Mouse (Mus musculus): ENCODE measurements at regions not wholly inside any gene's neighbourhood (a gene's known extent, or its start where the extent isn't known, plus 50 kb on each side); places are given as distances from the start of the nearest gene placed in this dataset.

DNA sequence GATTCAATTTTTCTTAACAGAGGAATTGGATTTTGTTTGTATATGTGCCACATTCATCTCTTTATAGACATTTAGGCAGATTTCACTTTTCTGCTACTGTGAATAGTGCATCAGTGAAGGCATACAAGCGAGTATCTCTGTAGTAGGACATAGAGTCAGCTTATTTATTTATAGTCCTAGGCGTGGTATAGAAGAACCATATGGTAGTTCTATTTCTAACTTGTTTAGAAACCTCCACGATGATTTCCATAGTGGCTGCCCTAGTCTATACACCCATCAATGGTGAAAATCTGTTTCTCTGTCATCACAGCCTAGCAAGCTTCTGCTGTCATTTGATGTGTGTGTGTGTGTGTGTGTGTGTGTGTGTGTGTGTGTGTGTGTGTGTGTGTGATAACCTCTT, 387.6 kb downstream of the Kctd12 start:
- no peak for TF ChIP-seq CTCF (IDR thresholded peaks at IDR 0.05; ENCODE audit: borderline replicate concordance, control insufficient read depth, extremely low read depth, insufficient read depth, low read length, poor library complexity)
- no peak for TF ChIP-seq POLR2A (IDR thresholded peaks at IDR 0.05; ENCODE audit: control insufficient read depth, extremely low read depth, insufficient read depth, low read length, poor library complexity)

Measured in thymus, adult 2 months (tissue).